Mouse (Mus musculus) MEL (cell line): ENCODE measurements at regions not wholly inside any gene's neighbourhood (a gene's known extent, or its start where the extent isn't known, plus 50 kb on each side); places are given as distances from the start of the nearest gene placed in this dataset.

ENCODE experiments used
- CTCF ChIP-seq, 3 experiments: IDR thresholded peaks in 2 of 3; conservative IDR thresholded peaks in 1 of 3; 2 replicates each; pipeline ENCODE4 v1.5.1; 2011 to 2012; ENCODE audit warnings: low read length in 3 of 3, low read depth in 2 of 3, mild to moderate bottlenecking in 2 of 3, improper control_type of control experiment in 1 of 3, inconsistent platforms in 1 of 3, mixed read lengths in 1 of 3, moderate library complexity in 1 of 3; ENCODE audit not compliant: control insufficient read depth in 1 of 3, insufficient read depth in 1 of 3, poor library complexity in 1 of 3, severe bottlenecking in 1 of 3
- EP300 ChIP-seq, 2 experiments: IDR thresholded peaks; 2 replicates each; pipeline ENCODE4 v1.6.1; 2011; ENCODE audit warnings: improper control_type of control experiment in 2 of 2, low read length in 2 of 2, low read depth in 1 of 2, mild to moderate bottlenecking in 1 of 2
- GATA1 ChIP-seq: IDR thresholded peaks from 2 replicates; pipeline ENCODE4 v1.6.1; 2011; ENCODE audit warnings: low read depth, low read length, improper control_type of control experiment
- HCFC1 ChIP-seq: IDR thresholded peaks from 2 replicates; pipeline ENCODE4 v1.6.1; 2012; ENCODE audit warnings: low read depth, mild to moderate bottlenecking, inconsistent platforms, low read length, improper control_type of control experiment, moderate library complexity
- MXI1 ChIP-seq: IDR thresholded peaks from 2 replicates; pipeline ENCODE4 v1.6.1; 2011; ENCODE audit warnings: mild to moderate bottlenecking, low read depth, low read length, improper control_type of control experiment
- RAD21 ChIP-seq: IDR thresholded peaks from 2 replicates; pipeline ENCODE4 v1.6.1; 2011; ENCODE audit warnings: mild to moderate bottlenecking, low read depth, low read length, improper control_type of control experiment
- SMC3 ChIP-seq: IDR thresholded peaks from 2 replicates; pipeline ENCODE4 v1.6.1; 2011; ENCODE audit warnings: low read depth, low read length, improper control_type of control experiment
- TBP ChIP-seq: IDR thresholded peaks from 2 replicates; pipeline ENCODE4 v1.8.0; 2011; ENCODE audit warnings: low read depth, low read length, improper control_type of control experiment
- UBTF ChIP-seq: IDR thresholded peaks from 2 replicates; pipeline ENCODE4 v1.6.1; 2012; ENCODE audit warnings: low read depth, mild to moderate bottlenecking, inconsistent platforms, low read length, improper control_type of control experiment, moderate library complexity, borderline replicate concordance; ENCODE audit not compliant: insufficient read depth
- USF1 ChIP-seq: IDR thresholded peaks from 2 replicates; pipeline ENCODE4 v1.6.1; 2014; ENCODE audit warnings: low read depth, mild to moderate bottlenecking, inconsistent platforms, low read length, improper control_type of control experiment, moderate library complexity
- USF2 ChIP-seq, 2 experiments: IDR thresholded peaks; 2 replicates each; pipeline ENCODE4 v1.6.1; 2011 to 2012; ENCODE audit warnings: improper control_type of control experiment in 2 of 2, low read length in 2 of 2, borderline replicate concordance in 1 of 2, inconsistent platforms in 1 of 2, low read depth in 1 of 2, mild to moderate bottlenecking in 1 of 2; ENCODE audit not compliant: insufficient read depth in 1 of 2
- ZC3H11A ChIP-seq: IDR thresholded peaks from 2 replicates; pipeline ENCODE4 v1.6.1; 2012; ENCODE audit warnings: low read depth, mild to moderate bottlenecking, inconsistent platforms, low read length, improper control_type of control experiment
- ZMIZ1 ChIP-seq: IDR thresholded peaks from 2 replicates; pipeline ENCODE4 v1.6.1; 2012; ENCODE audit warnings: low read depth, mild to moderate bottlenecking, inconsistent platforms, low read length, improper control_type of control experiment, moderate library complexity

DNA sequence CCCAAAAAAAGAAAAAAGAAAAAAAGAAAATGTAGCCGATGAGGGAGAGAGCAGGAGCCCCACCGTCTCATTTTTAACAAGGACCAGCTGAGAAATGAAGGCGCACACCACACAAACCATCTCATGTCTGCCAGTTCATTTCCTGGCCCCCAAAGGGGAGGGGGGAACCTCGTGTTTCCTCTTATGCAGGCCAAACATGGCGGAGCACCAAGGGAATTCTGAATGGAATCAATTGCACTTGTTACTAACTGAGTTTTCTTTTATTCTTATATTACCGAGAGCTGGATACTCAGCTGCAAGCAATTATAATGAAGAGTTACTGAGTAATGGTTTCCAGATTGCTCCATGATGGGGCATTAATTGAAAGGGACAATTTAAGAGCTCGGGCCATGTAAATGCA lies 348.5 kb upstream of the Npvf start:
- TF ChIP-seq SMC3: no peak
- TF ChIP-seq CTCF (IDR thresholded peaks at IDR 0.05 in 2 of 3, conservative IDR thresholded peaks at IDR 0.05 in 1 of 3; ENCODE audit: control insufficient read depth in 1 of 3, insufficient read depth in 1 of 3, low read depth in 2 of 3, low read length in 3 of 3, poor library complexity in 1 of 3, severe bottlenecking in 1 of 3): no peak
- TF ChIP-seq TBP: no peak
- TF ChIP-seq GATA1: no peak
- TF ChIP-seq MXI1: no peak
- TF ChIP-seq ZMIZ1: no peak
- no peak for TF ChIP-seq ZC3H11A
- TF ChIP-seq EP300 (IDR thresholded peaks at IDR 0.05; ENCODE audit: low read depth in 1 of 2, low read length in 2 of 2): no peak
- no peak for TF ChIP-seq UBTF
- TF ChIP-seq RAD21: no peak
- no peak for TF ChIP-seq USF1
- no peak for TF ChIP-seq HCFC1
- TF ChIP-seq USF2 (IDR thresholded peaks at IDR 0.05; ENCODE audit: borderline replicate concordance in 1 of 2, insufficient read depth in 1 of 2, low read depth in 1 of 2, low read length in 2 of 2): no peak
